Mouse (Mus musculus) ES-Bruce4 (cell line): Measurements from ENCODE around the gene Rasa4.

ENCODE experiments used
- CTCF ChIP-seq: IDR thresholded peaks from one replicate; pipeline ENCODE4 v1.8.1; 2011; ENCODE audit warnings: low read depth, low read length
- EP300 ChIP-seq: IDR thresholded peaks from 2 replicates; pipeline ENCODE4 v1.6.1; 2011; ENCODE audit warnings: low read depth, low read length; ENCODE audit not compliant: insufficient read depth
- POLR2A ChIP-seq: IDR thresholded peaks from one replicate; pipeline ENCODE4 v1.8.1; 2011; ENCODE audit warnings: low read length; ENCODE audit not compliant: insufficient read depth

- no peak for TF ChIP-seq POLR2A
- no peak for TF ChIP-seq EP300
- peak; percentile 47 for TF ChIP-seq CTCF
Measured at GRCm38 (mm10) chr5:136143161-136143755, 59.5 kb downstream of the Rasa4 start.
